Mouse (Mus musculus): ENCODE measurements around the gene Rnaseh2a. TPM values are rescaled to one million over a fixed set of nuclear protein-coding genes. Genes with fewer than 3 reads are reported as not detected.
"Not testable (repeated sequence)": the region's sequence is repeated elsewhere in the genome, so short reads cannot be mapped to it uniquely, and the experiment has no call there.

The Rnaseh2a gene
- total and polyA plus RNA-seq, 3 experiments: 71.6 to 115 (median 83.1) TPM

- Histone ChIP-seq H3K27ac (ENCODE audit: insufficient read depth, low read depth) (no peak within 1 kb of the TSS), H3K36me3 (replicated peaks in 1 of 2; ENCODE audit: control insufficient read depth in 1 of 2, insufficient read depth in 1 of 2, low read length in 1 of 2) (peaks cover 12 to 40% of the 10 kb centered on the region in 2 experiments)
- dilution Hi-C loops (cut with MboI; ENCODE audit: extremely low pct_ligation_motif_present, extremely low pct_unique_long_range_greater_than_20kb, low sequenced_read_pairs): no loop called here
These were observed 61.0 kb downstream of the Rnaseh2a start, which contains the start of gene Dnase2a for GRCm38 (mm10) chr8:84908421-84909161. Dnase2a (plus strand) TSS chr8:84908560.

GRCm38 (mm10) chr8:84907979-84908378, 61.6 kb downstream of the Rnaseh2a start:
- peak overlapping the region; percentile 79 for H3K4me2 ChIP-seq (ENCODE audit: insufficient read depth, low read depth, poor library complexity, severe bottlenecking)
- H3K79me2 ChIP-seq (replicated peaks; ENCODE audit: control insufficient read depth, extremely low read depth, insufficient read depth, poor library complexity, severe bottlenecking); DNase-seq (ENCODE audit: extremely low read depth); in situ Hi-C loops (cut with MboI; ENCODE audit: low pct_ligation_motif_present, low pct_unique_long_range_greater_than_20kb, low sequenced_read_pairs); H3K9me3 ChIP-seq (replicated peaks; ENCODE audit: low read length); dilution Hi-C loops (cut with MboI; ENCODE audit: extremely low pct_ligation_motif_present, extremely low pct_unique_long_range_greater_than_20kb, low sequenced_read_pairs); H3K27ac ChIP-seq (ENCODE audit: insufficient read depth, low read depth): not testable (repeated sequence)
- H3K36me3 ChIP-seq (replicated peaks in 1 of 2; ENCODE audit: control insufficient read depth in 1 of 2, insufficient read depth in 1 of 2, low read length in 1 of 2): peaks cover 9 to 35% of the 10 kb centered on the region in 2 experiments
- H3K4me3 ChIP-seq (replicated peaks in 1 of 3; ENCODE audit: low read depth in 2 of 3, low read length in 2 of 3, poor library complexity in 1 of 3): peak overlapping the region; percentile 34 to 64 (median 56)
- H3K27me3 ChIP-seq (replicated peaks): peaks cover 10% of the 10 kb centered on the region
- TF ChIP-seq CTCF (conservative IDR thresholded peaks at IDR 0.05 in 1 of 2, IDR thresholded peaks at IDR 0.05 in 1 of 2; ENCODE audit: low read depth in 2 of 2, low read length in 2 of 2): peak in 1 of 2 experiments; percentile 42; a peak in 2 of 4 replicates
- TF ChIP-seq HCFC1 (IDR thresholded peaks at IDR 0.05; ENCODE audit: low read depth, low read length): 0 out of 2 replicates have a peak, but pooled peaks have one; percentile 2
- H3K4me1 ChIP-seq (ENCODE audit: control insufficient read depth in 1 of 2, insufficient read depth in 2 of 2): peaks cover 8 to 19% of the 10 kb centered on the region in 2 experiments
- peak overlapping the region; percentile 25; the same call in 1 of the 2 replicates for H3K9ac ChIP-seq (ENCODE audit: insufficient read depth, low read depth)

More at GRCm38 (mm10) chr8:84908421-84909161, 61.0 kb downstream of the Rnaseh2a start, which contains the start of gene Dnase2a:
- no peak for TF ChIP-seq CTCF (conservative IDR thresholded peaks at IDR 0.05 in 1 of 2, IDR thresholded peaks at IDR 0.05 in 1 of 2; ENCODE audit: low read depth in 2 of 2, low read length in 2 of 2)
- no peak for TF ChIP-seq ZNF384 (IDR thresholded peaks at IDR 0.05; ENCODE audit: low read depth, low read length)
- TF ChIP-seq POLR2AphosphoS2 (IDR thresholded peaks at IDR 0.05; ENCODE audit: low read depth, low read length): no peak
- no peak for TF ChIP-seq MEF2A (IDR thresholded peaks at IDR 0.05; ENCODE audit: borderline replicate concordance, low read depth, low read length)
- no peak for TF ChIP-seq ZC3H11A (IDR thresholded peaks at IDR 0.05; ENCODE audit: low read depth, low read length)
- no peak for TF ChIP-seq MAFK (IDR thresholded peaks at IDR 0.05; ENCODE audit: insufficient replicate concordance, low read length)
- TF ChIP-seq MAX (IDR thresholded peaks at IDR 0.05; ENCODE audit: low read length): peak; percentile 87
- TF ChIP-seq JUN (IDR thresholded peaks at IDR 0.05; ENCODE audit: insufficient read depth, low read depth, low read length): no peak
- no peak for TF ChIP-seq RCOR1 (conservative IDR thresholded peaks at IDR 0.05; ENCODE audit: low read depth, low read length)
- no peak for TF ChIP-seq ETS1 (conservative IDR thresholded peaks at IDR 0.05; ENCODE audit: low read depth, low read length)
- no peak for TF ChIP-seq RAD21 (IDR thresholded peaks at IDR 0.05; ENCODE audit: low read depth, low read length)
- no peak for TF ChIP-seq EP300 (IDR thresholded peaks at IDR 0.05; ENCODE audit: low read length)
- TF ChIP-seq SIN3A (IDR thresholded peaks at IDR 0.05; ENCODE audit: low read length): 0 out of 2 replicates have a peak, but pooled peaks have one; percentile 62
- TF ChIP-seq NRF1 (IDR thresholded peaks at IDR 0.05; ENCODE audit: low read depth, low read length): no peak
- peak; percentile 37; the same call in 1 of the 2 replicates for TF ChIP-seq ZMIZ1 (IDR thresholded peaks at IDR 0.05; ENCODE audit: low read depth, low read length)
- TF ChIP-seq NELFE (IDR thresholded peaks at IDR 0.05; ENCODE audit: low read depth, low read length): peak; percentile 75
- TF ChIP-seq UBTF (IDR thresholded peaks at IDR 0.05; ENCODE audit: low read depth, low read length): no peak
- TF ChIP-seq CHD2 (IDR thresholded peaks at IDR 0.05; ENCODE audit: low read length): no peak
- TF ChIP-seq GABPA (IDR thresholded peaks at IDR 0.05; ENCODE audit: insufficient replicate concordance, low read depth, low read length): no peak
- peak; percentile 13; the same call in 1 of the 2 replicates for TF ChIP-seq TCF12 (IDR thresholded peaks at IDR 0.05; ENCODE audit: low read depth, low read length)
- no peak for TF ChIP-seq ZKSCAN1 (IDR thresholded peaks at IDR 0.05; ENCODE audit: borderline replicate concordance, low read depth, low read length)
- no peak for TF ChIP-seq PAX5 (IDR thresholded peaks at IDR 0.05; ENCODE audit: low read length)
- TF ChIP-seq HCFC1 (IDR thresholded peaks at IDR 0.05; ENCODE audit: low read depth, low read length): peak; percentile 4; the same call in 1 of the 2 replicates
- TF ChIP-seq KAT2A (IDR thresholded peaks at IDR 0.05; ENCODE audit: insufficient replicate concordance, low read length): 0 out of 2 replicates have a peak, but pooled peaks have one; percentile 10
- peak; percentile 65; the same call in 1 of the 2 replicates for TF ChIP-seq E2F4 (IDR thresholded peaks at IDR 0.05; ENCODE audit: insufficient replicate concordance, low read depth, low read length)
- TF ChIP-seq JUND (conservative IDR thresholded peaks at IDR 0.05; ENCODE audit: low read depth, low read length): no peak
- 0 out of 2 replicates have a peak, but pooled peaks have one; percentile 49 for TF ChIP-seq TBP (conservative IDR thresholded peaks at IDR 0.05; ENCODE audit: low read depth, low read length)
- no peak for TF ChIP-seq MYC (IDR thresholded peaks at IDR 0.05; ENCODE audit: low read depth, low read length)
- peak; percentile 42; the same call in 1 of the 2 replicates for TF ChIP-seq IRF4 (IDR thresholded peaks at IDR 0.05; ENCODE audit: low read depth, low read length)
- peak; percentile 81 for TF ChIP-seq POLR2A (IDR thresholded peaks at IDR 0.05; ENCODE audit: low read depth, low read length)
- peak; percentile 74 for TF ChIP-seq MXI1 (IDR thresholded peaks at IDR 0.05; ENCODE audit: low read depth, low read length)
- peak; percentile 97 for TF ChIP-seq USF1 (IDR thresholded peaks at IDR 0.05; ENCODE audit: low read depth, low read length)
- peak; percentile 97 for TF ChIP-seq USF2 (conservative IDR thresholded peaks at IDR 0.05; ENCODE audit: low read depth, low read length)
- TF ChIP-seq MAZ (IDR thresholded peaks at IDR 0.05; ENCODE audit: low read depth, low read length): no peak; the same call in 1 of the 2 replicates
- TF ChIP-seq SMC3 (IDR thresholded peaks at IDR 0.05; ENCODE audit: low read depth, low read length): no peak
- TF ChIP-seq ELF1 (IDR thresholded peaks at IDR 0.05; ENCODE audit: low read depth, low read length): peak; percentile 50; the same call in 1 of the 2 replicates
- TF ChIP-seq BHLHE40 (IDR thresholded peaks at IDR 0.05; ENCODE audit: low read depth, low read length): peak; percentile 90
- no peak for TF ChIP-seq CHD1 (IDR thresholded peaks at IDR 0.05; ENCODE audit: low read depth, low read length)
- peak; percentile 99 for DNase-seq (ENCODE audit: extremely low read depth)
- Histone ChIP-seq H3K4me3 (replicated peaks in 1 of 3; ENCODE audit: low read depth in 2 of 3, low read length in 2 of 3, poor library complexity in 1 of 3) (peak within 1 kb of the TSS; percentile 63 to 68 (median 64)), H3K9me3 (replicated peaks; ENCODE audit: low read length) (peaks cover 12% of the 10 kb centered on the region), H3K27me3 (replicated peaks) (peaks cover 10% of the 10 kb centered on the region), H3K9ac (ENCODE audit: insufficient read depth, low read depth) (peak within 1 kb of the TSS; percentile 72), H3K4me2 (ENCODE audit: insufficient read depth, low read depth, poor library complexity, severe bottlenecking) (peak within 1 kb of the TSS; percentile 79), H3K79me2 (replicated peaks; ENCODE audit: control insufficient read depth, extremely low read depth, insufficient read depth, poor library complexity, severe bottlenecking) (no peaks in the 10 kb centered on the region), H3K4me1 (ENCODE audit: control insufficient read depth in 1 of 2, insufficient read depth in 2 of 2) (peaks cover 8 to 17% of the 10 kb centered on the region in 2 experiments)
- in situ Hi-C loops (cut with MboI; ENCODE audit: low pct_ligation_motif_present, low pct_unique_long_range_greater_than_20kb, low sequenced_read_pairs): no loop called here

Measured in CH12.LX (cell line).